Mouse (Mus musculus) midbrain, embryonic 12.5 days (tissue): Measurements from ENCODE around the gene Prkch. TPM values are rescaled to one million over a fixed set of nuclear protein-coding genes. Genes with fewer than 3 reads are reported as not detected.
A peak's percentile ranks its signal among the peaks of the same experiment; 100 is the strongest.
"Not testable (repeated sequence)": the region's sequence is repeated elsewhere in the genome, so short reads cannot be mapped to it uniquely, and the experiment has no call there.

Source experiments
- ATAC-seq: fragments of 200-750 bp; cut with Nextera tagmentation; 2 replicates; pipeline ENCODE4 v1.8.0; 2017; ENCODE audit warnings: low read depth, moderate TSS enrichment, moderate library complexity; ENCODE audit not compliant: low FRiP score
- H3K27ac ChIP-seq: fragments of 300-500 bp; sonication (generic); replicated peaks from 2 replicates; pipeline ENCODE4 v1.5.1; 2016; ENCODE audit warnings: mild to moderate bottlenecking
- H3K27me3 ChIP-seq: fragments of 300-500 bp; sonication (generic); 2 replicates; pipeline ENCODE4 v1.6.1; 2016; ENCODE audit warnings: mild to moderate bottlenecking
- H3K36me3 ChIP-seq: fragments of 300-500 bp; sonication (generic); 2 replicates; pipeline ENCODE4 v1.6.1; 2016
- H3K4me1 ChIP-seq: fragments of 300-500 bp; sonication (generic); 2 replicates; pipeline ENCODE4 v1.6.1; 2016
- H3K4me2 ChIP-seq: fragments of 300-500 bp; sonication (generic); replicated peaks from 2 replicates; pipeline ENCODE4 v1.6.1; 2016; ENCODE audit warnings: mild to moderate bottlenecking, moderate library complexity
- H3K4me3 ChIP-seq: fragments of 300-500 bp; sonication (generic); 2 replicates; pipeline ENCODE4 v1.5.1; 2016; ENCODE audit warnings: mild to moderate bottlenecking
- H3K9ac ChIP-seq: fragments of 300-500 bp; sonication (generic); replicated peaks from 2 replicates; pipeline ENCODE4 v1.6.1; 2016; ENCODE audit warnings: mild to moderate bottlenecking, moderate library complexity
- H3K9me3 ChIP-seq: fragments of 300-500 bp; sonication (generic); 2 replicates; pipeline ENCODE4 v1.6.1; 2016; ENCODE audit warnings: mild to moderate bottlenecking
- WGBS: fragments of 180-500 bp; shearing (Covaris S2); methylation state at CpG from one replicate; pipeline ENCODE4 v1.1.7; 2016; 5-methylcytosine and 5-hydroxymethylcytosine counted together
- polyA plus RNA-seq: library from polyadenylated mRNA; unstranded; fragments of >200 nt; fragmentation: Nextera tagmentation; extraction: Ambion mirVana; gene quantifications from 2 replicates; pipeline ENCODE4 v1.2.1, GENCODE M21; 2016

Prkch gene
- 7.0 TPM in 2 replicates for polyA plus RNA-seq

DNA sequence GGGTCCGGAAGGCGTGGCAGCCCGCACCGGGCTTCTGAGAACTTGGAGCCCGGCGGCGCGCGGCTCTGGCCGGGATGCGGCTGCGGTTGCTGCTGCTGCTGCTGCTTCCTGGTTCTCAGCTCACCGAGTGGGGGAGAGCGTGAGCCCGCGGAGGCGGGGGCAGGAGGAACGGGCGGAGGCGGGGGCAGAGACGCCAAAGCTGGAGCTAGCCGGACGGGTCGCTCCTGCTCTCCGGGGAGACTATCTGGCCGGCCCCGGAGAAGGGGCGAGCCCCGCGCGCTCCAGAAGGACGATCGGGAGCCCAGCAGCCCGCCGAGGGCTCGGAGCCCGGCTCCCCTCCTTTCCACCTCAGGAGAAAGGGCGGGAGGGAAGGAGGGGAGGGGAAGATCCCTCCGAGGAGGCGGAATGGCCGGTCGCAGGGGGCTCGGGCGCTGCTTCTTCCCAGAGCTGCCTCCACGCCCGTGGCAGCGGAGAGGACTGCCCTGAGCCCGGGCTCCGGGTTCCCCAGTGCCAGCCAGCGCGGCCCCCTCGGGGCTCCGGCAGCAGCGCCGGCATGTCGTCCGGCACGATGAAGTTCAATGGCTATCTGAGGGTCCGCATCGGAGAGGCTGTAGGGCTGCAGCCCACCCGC lies at the start of gene Prkch:
Gene Prkch, plus strand, starts transcription at position 187 of the 631 bp plus-strand sequence.
- Histone ChIP-seq H3K9ac (peak within 1 kb of the TSS; percentile 71), H3K4me3 (peak within 1 kb of the TSS; percentile 69), H3K27me3 (peaks cover 53% of the 10 kb centered on the region), H3K9me3 (no peaks in the 10 kb centered on the region), H3K36me3 (no peaks in the 10 kb centered on the region), H3K27ac (no peak within 1 kb of the TSS; the same call in 1 of the 2 replicates), H3K4me1 (peaks cover 15% of the 10 kb centered on the region), H3K4me2 (peak within 1 kb of the TSS; percentile 91)
- WGBS, result under 1% methylated on average over 56 of the region's 61 CpGs
- peak; percentile 92 for ATAC-seq

- H3K27me3 ChIP-seq, result peaks cover 28% of the 10 kb centered on the region
- H3K27ac ChIP-seq, result no peak overlapping the region
- no peak overlapping the region for H3K4me3 ChIP-seq
- peaks cover 4% of the 10 kb centered on the region for H3K4me1 ChIP-seq
- no peaks in the 10 kb centered on the region for H3K36me3 ChIP-seq
- ATAC-seq, result no peak
- H3K9me3 ChIP-seq, result no peaks in the 10 kb centered on the region
- WGBS, result 32% methylated on average over 17 of the region's 17 CpGs
- peak overlapping the region; percentile 13; the same call in 1 of the 2 replicates for H3K4me2 ChIP-seq
- no peak overlapping the region for H3K9ac ChIP-seq
Measured at GRCm38 (mm10) chr12:73537499-73538138, 47.0 kb upstream of the Prkch start.

- Histone ChIP-seq H3K27me3 (peaks cover 34% of the 10 kb centered on the region), H3K4me2 (0 out of 2 replicates have a peak overlapping the region, but pooled peaks have one; percentile 13)
- not testable (repeated sequence) for ATAC-seq, H3K36me3 ChIP-seq, H3K4me3 ChIP-seq, H3K9me3 ChIP-seq, H3K4me1 ChIP-seq, H3K27ac ChIP-seq, H3K9ac ChIP-seq
- WGBS, result 42% methylated on average over 3 of the region's 3 CpGs
Measured at GRCm38 (mm10) chr12:73538139-73538508, 46.5 kb upstream of the Prkch start.

DNA sequence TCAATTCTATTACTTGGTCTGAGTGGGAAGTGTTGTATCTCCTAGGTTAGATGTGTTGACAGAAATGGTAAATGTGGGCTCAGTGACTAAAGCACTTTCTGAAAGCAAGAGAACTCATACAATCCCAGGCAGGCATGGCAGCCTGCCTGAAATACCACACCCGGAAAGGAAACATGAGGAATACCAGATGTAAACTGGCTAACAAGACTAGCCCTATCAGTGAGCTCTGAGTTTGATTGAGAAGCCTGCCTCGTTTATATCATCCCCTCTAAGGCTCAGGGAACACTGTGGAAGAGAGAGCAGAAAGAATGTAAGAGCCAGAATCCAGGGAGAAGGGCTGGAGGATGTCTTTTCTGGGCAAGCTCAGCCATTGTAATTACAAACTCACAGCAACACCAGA lies 45.4 kb upstream of the Prkch start:
- no peak for ATAC-seq
- H3K9ac ChIP-seq, result no peak overlapping the region
- H3K27ac ChIP-seq, result no peak overlapping the region
- H3K9me3 ChIP-seq, result no peaks in the 10 kb centered on the region
- no peaks in the 10 kb centered on the region for H3K36me3 ChIP-seq
- H3K4me3 ChIP-seq, result 0 out of 2 replicates have a peak overlapping the region, but pooled peaks have one; percentile 10
- 55% methylated on average over 2 of the region's 2 CpGs for WGBS
- H3K27me3 ChIP-seq, result peaks cover 38% of the 10 kb centered on the region
- H3K4me1 ChIP-seq, result peaks cover 4% of the 10 kb centered on the region
- no peak overlapping the region for H3K4me2 ChIP-seq

- Histone ChIP-seq H3K9ac (no peak overlapping the region), H3K27me3 (peaks cover 50% of the 10 kb centered on the region), H3K36me3 (no peaks in the 10 kb centered on the region), H3K4me3 (no peak overlapping the region), H3K9me3 (no peaks in the 10 kb centered on the region), H3K27ac (no peak overlapping the region), H3K4me2 (no peak overlapping the region), H3K4me1 (peaks cover 7% of the 10 kb centered on the region)
- 87% methylated on average over 2 of the region's 2 CpGs for WGBS
- no peak for ATAC-seq
Measured at GRCm38 (mm10) chr12:73540402-73540801, 44.2 kb upstream of the Prkch start.

- WGBS, result 89% methylated on average over 5 of the region's 5 CpGs
Measured at GRCm38 (mm10) chr12:73543191-73543590, 41.4 kb upstream of the Prkch start.

DNA sequence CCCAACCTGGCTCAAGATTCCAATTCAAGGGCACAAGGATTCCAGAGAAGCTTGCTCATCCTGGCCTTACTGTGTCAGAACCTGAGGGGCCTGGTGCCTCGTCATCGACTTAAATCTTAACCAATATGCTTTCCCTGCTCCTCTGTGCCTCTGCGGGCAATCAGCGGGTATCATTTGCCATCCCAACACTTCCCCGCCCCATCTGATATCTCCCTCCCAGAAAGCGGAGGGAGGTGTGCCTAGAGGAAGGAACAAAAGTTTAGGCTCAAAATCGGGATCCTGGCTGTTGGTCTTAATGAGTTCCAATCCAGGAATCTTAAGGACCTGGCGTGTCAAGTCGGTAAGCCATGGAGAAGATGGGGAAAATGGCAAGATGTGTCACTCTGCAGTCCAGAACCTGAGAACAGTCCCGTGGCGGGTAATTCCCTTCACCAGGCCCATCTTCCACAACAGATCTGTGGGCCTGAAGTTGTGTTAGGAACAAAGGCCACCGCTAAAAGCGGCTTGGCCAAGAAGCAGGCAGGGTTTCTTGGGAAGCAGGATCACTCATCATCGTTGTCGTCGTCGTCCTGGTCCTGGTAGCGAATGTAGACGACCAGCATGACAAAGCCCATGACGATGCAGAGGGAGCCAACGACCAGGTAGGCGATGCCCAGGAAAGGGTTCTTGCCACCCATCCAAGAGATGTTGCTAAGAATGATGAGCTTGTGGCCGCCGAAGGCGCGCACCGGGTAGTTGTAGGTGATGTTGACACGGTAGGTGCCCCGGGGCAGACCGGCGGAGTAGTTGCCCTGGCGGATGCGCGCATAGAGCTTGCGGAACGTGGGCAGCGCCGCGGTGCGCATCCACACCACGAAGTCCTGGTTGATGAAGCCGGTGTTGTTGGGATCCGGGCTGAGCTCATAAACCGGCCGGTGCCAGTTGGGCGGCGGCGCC lies 39.6 kb upstream of the Prkch start:
- ATAC-seq, result peak; percentile 44; the same call in 1 of the 2 replicates
- Histone ChIP-seq H3K4me1 (peaks cover 13% of the 10 kb centered on the region), H3K27ac (no peak overlapping the region), H3K9me3 (no peaks in the 10 kb centered on the region), H3K27me3 (peaks cover 81% of the 10 kb centered on the region), H3K4me2 (peak overlapping the region; percentile 57), H3K9ac (no peak overlapping the region), H3K4me3 (peak overlapping the region; percentile 41), H3K36me3 (no peaks in the 10 kb centered on the region)
- WGBS, result 15% methylated on average over 48 of the region's 48 CpGs

More at GRCm38 (mm10) chr12:73543191-73543590, 41.4 kb upstream of the Prkch start:
- H3K4me1 ChIP-seq, result peaks cover 13% of the 10 kb centered on the region
- no peak for ATAC-seq
- H3K9me3 ChIP-seq, result no peaks in the 10 kb centered on the region
- H3K4me2 ChIP-seq, result no peak overlapping the region
- no peak overlapping the region for H3K4me3 ChIP-seq
- peaks cover 72% of the 10 kb centered on the region for H3K27me3 ChIP-seq
- H3K36me3 ChIP-seq, result no peaks in the 10 kb centered on the region
- no peak overlapping the region for H3K27ac ChIP-seq
- H3K9ac ChIP-seq, result no peak overlapping the region

GRCm38 (mm10) chr12:73545672-73546085 lies 38.9 kb upstream of the Prkch start:
- H3K4me1 ChIP-seq, result peaks cover 13% of the 10 kb centered on the region
- peak overlapping the region; percentile 21; the same call in 1 of the 2 replicates for H3K9ac ChIP-seq
- H3K27ac ChIP-seq, result no peak overlapping the region
- H3K9me3 ChIP-seq, result no peaks in the 10 kb centered on the region
- peak; percentile 16; the same call in 1 of the 2 replicates for ATAC-seq
- peaks cover 84% of the 10 kb centered on the region for H3K27me3 ChIP-seq
- H3K4me3 ChIP-seq, result peak overlapping the region; percentile 41
- 1% methylated on average over 55 of the region's 55 CpGs for WGBS
- H3K4me2 ChIP-seq, result peak overlapping the region; percentile 57
- no peaks in the 10 kb centered on the region for H3K36me3 ChIP-seq

DNA sequence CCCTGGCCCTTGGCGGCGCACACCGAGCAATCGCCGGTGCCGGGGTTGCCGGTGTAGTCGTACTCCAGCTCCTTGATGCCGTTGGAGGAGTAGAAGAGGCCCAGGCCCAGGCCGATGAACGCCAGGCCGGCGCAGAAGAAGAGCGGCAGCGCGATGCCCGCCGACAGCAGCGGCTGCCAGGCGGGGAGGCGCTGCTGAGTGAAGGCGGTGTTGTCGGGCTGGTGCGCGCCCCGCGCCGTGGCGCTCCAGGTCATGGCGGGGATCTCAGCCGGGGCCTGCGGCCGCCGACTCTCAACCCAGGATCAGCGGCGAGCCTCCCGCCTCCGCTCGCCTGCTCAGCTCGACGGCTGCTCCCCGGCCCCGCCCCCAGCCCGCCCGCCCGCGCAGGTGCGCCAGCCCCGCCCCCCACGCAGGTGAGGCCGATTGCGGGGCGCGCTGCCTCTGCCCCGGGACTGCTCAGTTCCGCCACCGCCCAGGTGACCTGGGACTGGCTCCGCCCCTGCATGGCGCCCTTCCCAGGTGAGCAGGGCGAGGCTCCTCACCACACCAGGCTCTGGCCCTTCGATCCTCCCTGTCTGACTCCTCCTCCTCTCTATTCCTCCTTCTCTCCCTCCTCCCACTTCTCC lies 38.4 kb upstream of the Prkch start, which contains the start of gene Tmem30b:
Gene Tmem30b, minus strand, starts transcription at position 307 of the 626 bp plus-strand sequence.
- Histone ChIP-seq H3K27me3 (peaks cover 85% of the 10 kb centered on the region), H3K9ac (peak within 1 kb of the TSS; percentile 21; the same call in 1 of the 2 replicates), H3K4me2 (peak within 1 kb of the TSS; percentile 57), H3K36me3 (no peaks in the 10 kb centered on the region), H3K9me3 (no peaks in the 10 kb centered on the region), H3K27ac (no peak within 1 kb of the TSS), H3K4me1 (peaks cover 13% of the 10 kb centered on the region), H3K4me3 (peak within 1 kb of the TSS; percentile 41)
- 0 out of 2 replicates have a peak, but pooled peaks have one; percentile 52 for ATAC-seq
- under 1% methylated on average over 34 of the region's 61 CpGs for WGBS

- H3K36me3 ChIP-seq, result no peaks in the 10 kb centered on the region
- H3K9me3 ChIP-seq, result no peaks in the 10 kb centered on the region
- H3K27ac ChIP-seq, result no peak overlapping the region
- ATAC-seq, result no peak
- peaks cover 13% of the 10 kb centered on the region for H3K4me1 ChIP-seq
- H3K4me3 ChIP-seq, result no peak overlapping the region
- no peak overlapping the region for H3K9ac ChIP-seq
- 38% methylated on average over 10 of the region's 10 CpGs for WGBS
- H3K27me3 ChIP-seq, result peaks cover 76% of the 10 kb centered on the region
- no peak overlapping the region for H3K4me2 ChIP-seq
Measured at GRCm38 (mm10) chr12:73547646-73548045, 37.0 kb upstream of the Prkch start.

- no peak for ATAC-seq
- H3K9me3 ChIP-seq, result no peaks in the 10 kb centered on the region
- peaks cover 13% of the 10 kb centered on the region for H3K4me1 ChIP-seq
- H3K27me3 ChIP-seq, result peaks cover 72% of the 10 kb centered on the region
- H3K4me3 ChIP-seq, result no peak overlapping the region
- 76% methylated on average over 8 of the region's 8 CpGs for WGBS
- no peak overlapping the region for H3K27ac ChIP-seq
- H3K4me2 ChIP-seq, result no peak overlapping the region
- no peak overlapping the region for H3K9ac ChIP-seq
- no peaks in the 10 kb centered on the region for H3K36me3 ChIP-seq
Measured at GRCm38 (mm10) chr12:73548259-73548658, 36.3 kb upstream of the Prkch start.
